Mouse (Mus musculus) liver, embryonic 14.5 days (tissue): Measurements from ENCODE around the gene Tal1.

Source experiments
- CTCF ChIP-seq: IDR thresholded peaks from 2 replicates; pipeline ENCODE4 v1.5.1; 2016; ENCODE audit warnings: antibody characterized with exemption, low read depth, control low read depth
- EP300 ChIP-seq: IDR thresholded peaks from 2 replicates; pipeline ENCODE4 v1.6.1; 2016; ENCODE audit warnings: antibody characterized with exemption, low read depth

GRCm38 (mm10) chr4:115045621-115046020 lies 10.6 kb upstream of the Tal1 start:
- TF ChIP-seq CTCF = no peak
- TF ChIP-seq EP300 = no peak
